In genomic region chr12:79708423-79708733, GRCm38 (mm10) we compare ENCODE assay signal across 10 mouse cellular contexts.
A peak's percentile ranks its signal among the peaks of the same experiment; 100 is the strongest.
DNase-seq lines count a peak whose midpoint lies in the region; ATAC-seq lines count a peak whose summit lies in the region.
"Had no signal": no experiment of that assay in that cellular context is flagged by ENCODE, and none has a peak within 500 bp of the region (broad histone marks: within the 10 kb centered on the region; RNA-seq: fewer than 3 reads in every experiment).

No protein-coding gene starts in this region.

- H3K4me1 ChIP-seq in forebrain, embryonic 15.5 days = peaks cover 36% of the 10 kb centered on the region
- peaks cover 38% of the 10 kb centered on the region for H3K4me1 ChIP-seq in forebrain, embryonic 16.5 days (replicated peaks; ENCODE audit: control insufficient read depth, insufficient read depth, low read length)
- H3K4me1 ChIP-seq in hindbrain, embryonic 16.5 days (ENCODE audit: control insufficient read depth, insufficient read depth, low read depth, low read length) = peaks cover 19% of the 10 kb centered on the region
- peaks cover 27% of the 10 kb centered on the region for H3K4me1 ChIP-seq in lung, embryonic 16.5 days (replicated peaks; ENCODE audit: control insufficient read depth, insufficient read depth, low read length)

- H3K36me3 ChIP-seq in forebrain, embryonic 15.5 days = no peaks in the 10 kb centered on the region
- no peaks in the 10 kb centered on the region for H3K36me3 ChIP-seq in forebrain, embryonic 16.5 days (ENCODE audit: control insufficient read depth, insufficient read depth)
- no peaks in the 10 kb centered on the region for H3K36me3 ChIP-seq in hindbrain, embryonic 16.5 days (ENCODE audit: control insufficient read depth, insufficient read depth, low read length)
- H3K36me3 ChIP-seq in lung, embryonic 16.5 days (ENCODE audit: control insufficient read depth, insufficient read depth, low read length) = no peaks in the 10 kb centered on the region

- no peaks in the 10 kb centered on the region for H3K27me3 ChIP-seq in forebrain, embryonic 15.5 days
- no peaks in the 10 kb centered on the region for H3K27me3 ChIP-seq in forebrain, embryonic 16.5 days (replicated peaks; ENCODE audit: control insufficient read depth, insufficient read depth, low read length)
- H3K27me3 ChIP-seq in hindbrain, embryonic 16.5 days (replicated peaks; ENCODE audit: control insufficient read depth, insufficient read depth, low read length) = no peaks in the 10 kb centered on the region
- H3K27me3 ChIP-seq in lung, embryonic 16.5 days (ENCODE audit: control insufficient read depth, insufficient read depth, low read depth, low read length) = no peaks in the 10 kb centered on the region

- no peaks in the 10 kb centered on the region for H3K9me3 ChIP-seq in forebrain, embryonic 15.5 days
- no peaks in the 10 kb centered on the region for H3K9me3 ChIP-seq in forebrain, embryonic 16.5 days (ENCODE audit: control insufficient read depth, low read length)
- no peaks in the 10 kb centered on the region for H3K9me3 ChIP-seq in hindbrain, embryonic 16.5 days (ENCODE audit: control insufficient read depth, low read length)
- H3K9me3 ChIP-seq in lung, embryonic 16.5 days (ENCODE audit: control insufficient read depth, low read length) = no peaks in the 10 kb centered on the region

- no peak overlapping the region for H3K9ac ChIP-seq in forebrain, embryonic 15.5 days (replicated peaks)
- no peak overlapping the region for H3K9ac ChIP-seq in forebrain, embryonic 16.5 days (replicated peaks; ENCODE audit: low read depth, low read length)
- no peak overlapping the region for H3K9ac ChIP-seq in hindbrain, embryonic 16.5 days (ENCODE audit: low read depth, low read length)
- H3K9ac ChIP-seq in lung, embryonic 16.5 days (ENCODE audit: low read length) = no peak overlapping the region

- no peak overlapping the region for H3K4me2 ChIP-seq in forebrain, embryonic 15.5 days (replicated peaks)
- no peak overlapping the region for H3K4me2 ChIP-seq in forebrain, embryonic 16.5 days (ENCODE audit: low read length)
- H3K4me2 ChIP-seq in hindbrain, embryonic 16.5 days (ENCODE audit: low read length) = no peak overlapping the region
- no peak overlapping the region for H3K4me2 ChIP-seq in lung, embryonic 16.5 days (ENCODE audit: low read depth, low read length)

- H3K27ac ChIP-seq in forebrain, embryonic 15.5 days (replicated peaks) = peak overlapping the region; percentile 9; the same call in 1 of the 2 replicates
- H3K27ac ChIP-seq in forebrain, embryonic 16.5 days (ENCODE audit: low read length) = no peak overlapping the region
- no peak overlapping the region for H3K27ac ChIP-seq in hindbrain, embryonic 16.5 days (ENCODE audit: low read depth, low read length)
- H3K27ac ChIP-seq in lung, embryonic 16.5 days (ENCODE audit: low read length) = peak overlapping the region; percentile 91

- no peak overlapping the region for H3K4me3 ChIP-seq in forebrain, embryonic 15.5 days
- H3K4me3 ChIP-seq in forebrain, embryonic 16.5 days (replicated peaks; ENCODE audit: low read length) = no peak overlapping the region
- no peak overlapping the region for H3K4me3 ChIP-seq in hindbrain, embryonic 16.5 days (ENCODE audit: low read length)
- no peak overlapping the region for H3K4me3 ChIP-seq in lung, embryonic 16.5 days (ENCODE audit: low read length)

- 72% methylated on average over 5 of the region's 5 CpGs for WGBS in forebrain, embryonic 15.5 days
- WGBS in forebrain, embryonic 16.5 days = 73% methylated on average over 5 of the region's 5 CpGs
- 43% methylated on average over 5 of the region's 5 CpGs for WGBS in hindbrain, embryonic 16.5 days
- WGBS in lung, embryonic 16.5 days = 33% methylated on average over 5 of the region's 5 CpGs

- peak; percentile 49 for DNase-seq in NIH3T3 (ENCODE audit: low read depth)
- DNase-seq in adrenal gland, adult 8-10 months = no peak
- no peak for DNase-seq in spleen, adult 12 weeks (ENCODE audit: low spot score)
- no peak for DNase-seq in layer of hippocampus, postnatal 36 days
- DNase-seq: cerebellum, postnatal 36 days had no signal

- ATAC-seq in forebrain, embryonic 15.5 days (replicated peaks) = no peak
- ATAC-seq in forebrain, embryonic 16.5 days = no peak
- ATAC-seq in hindbrain, embryonic 16.5 days = peak; percentile 55; the same call in 1 of the 2 replicates
- ATAC-seq in lung, embryonic 16.5 days (ENCODE audit: low read depth) = peak; percentile 81
- ATAC-seq: inflammation-experienced regulatory T-cells, adult 6 months had no signal

Comparison
In these comparisons a context has a peak if more than half of its experiments do, and no peak if none do; other contexts are left out.
1. H3K27ac ChIP-seq: peak in forebrain, embryonic 15.5 days (single experiment) and lung, embryonic 16.5 days (single experiment); none in forebrain, embryonic 16.5 days (single experiment) and hindbrain, embryonic 16.5 days (single experiment).
2. ATAC-seq: peak in hindbrain, embryonic 16.5 days (single experiment) and lung, embryonic 16.5 days (single experiment); none in forebrain, embryonic 15.5 days (single experiment) and forebrain, embryonic 16.5 days (single experiment).